Mouse (Mus musculus) intestine, embryonic 16.5 days (tissue): ENCODE measurements at regions not wholly inside any gene's neighbourhood (a gene's known extent, or its start where the extent isn't known, plus 50 kb on each side); places are given as distances from the start of the nearest gene placed in this dataset.

Experiments used
- ATAC-seq: fragments of 200-750 bp; cut with Nextera tagmentation; 2 replicates; pipeline ENCODE4 v1.8.0; 2017; ENCODE audit warnings: moderate TSS enrichment, moderate library complexity
- H3K27ac ChIP-seq: fragments of 300-500 bp; sonication (generic); 2 replicates; pipeline ENCODE4 v1.5.1; 2014; ENCODE audit warnings: mild to moderate bottlenecking, low read length
- H3K27me3 ChIP-seq: fragments of 300-500 bp; sonication (generic); replicated peaks from 2 replicates; pipeline ENCODE4 v1.6.1; 2014; ENCODE audit warnings: low read length, control low read depth, mixed read lengths; ENCODE audit not compliant: control insufficient read depth, insufficient read depth
- H3K36me3 ChIP-seq: fragments of 300-500 bp; sonication (generic); 2 replicates; pipeline ENCODE4 v1.6.1; 2014; ENCODE audit warnings: low read length, control low read depth; ENCODE audit not compliant: control insufficient read depth, insufficient read depth
- H3K4me1 ChIP-seq: fragments of 300-500 bp; sonication (generic); 2 replicates; pipeline ENCODE4 v1.6.1; 2014; ENCODE audit warnings: low read length, control low read depth, mixed read lengths; ENCODE audit not compliant: control insufficient read depth, insufficient read depth
- H3K4me2 ChIP-seq: fragments of 300-500 bp; sonication (generic); 2 replicates; pipeline ENCODE4 v1.6.1; 2014; ENCODE audit warnings: low read depth, low read length, control low read depth
- H3K4me3 ChIP-seq: fragments of 300-500 bp; sonication (generic); 2 replicates; pipeline ENCODE4 v1.5.1; 2014; ENCODE audit warnings: mild to moderate bottlenecking, low read length
- H3K9ac ChIP-seq: fragments of 300-500 bp; sonication (generic); 2 replicates; pipeline ENCODE4 v1.6.1; 2014; ENCODE audit warnings: low read depth, low read length
- H3K9me3 ChIP-seq: fragments of 300-500 bp; sonication (generic); 2 replicates; pipeline ENCODE4 v1.6.1; 2016; ENCODE audit warnings: low read length, control low read depth; ENCODE audit not compliant: control insufficient read depth
- WGBS: fragments of 180-500 bp; shearing (Covaris S2); extraction: QIAGEN DNeasy Blood & Tissue Kit; methylation state at CpG from one replicate; pipeline ENCODE4 v1.1.7; 2014; 5-methylcytosine and 5-hydroxymethylcytosine counted together

GRCm38 (mm10) chr7:39847914-39848782, 330.6 kb downstream of the Zfp619 start:
- Histone ChIP-seq H3K4me2 (no peak overlapping the region), H3K27me3 (no peaks in the 10 kb centered on the region), H3K9me3 (no peaks in the 10 kb centered on the region), H3K27ac (no peak overlapping the region), H3K9ac (no peak overlapping the region), H3K4me1 (no peaks in the 10 kb centered on the region), H3K36me3 (no peaks in the 10 kb centered on the region), H3K4me3 (no peak overlapping the region)
- 50% methylated on average over 7 of the region's 7 CpGs for WGBS
- ATAC-seq, result no peak

GRCm38 (mm10) chr7:39857301-39857700, 339.7 kb downstream of the Zfp619 start:
- H3K9me3 ChIP-seq, result no peaks in the 10 kb centered on the region
- no peaks in the 10 kb centered on the region for H3K4me1 ChIP-seq
- no peak overlapping the region for H3K9ac ChIP-seq
- no peak overlapping the region for H3K4me3 ChIP-seq
- no peaks in the 10 kb centered on the region for H3K36me3 ChIP-seq
- 92% methylated on average over 2 of the region's 2 CpGs for WGBS
- no peak for ATAC-seq
- no peak overlapping the region for H3K4me2 ChIP-seq
- H3K27ac ChIP-seq, result no peak overlapping the region
- H3K27me3 ChIP-seq, result no peaks in the 10 kb centered on the region

- no peak for ATAC-seq
- no peaks in the 10 kb centered on the region for H3K4me1 ChIP-seq
- H3K9ac ChIP-seq, result no peak overlapping the region
- no peak overlapping the region for H3K4me2 ChIP-seq
- H3K27me3 ChIP-seq, result no peaks in the 10 kb centered on the region
- no peaks in the 10 kb centered on the region for H3K9me3 ChIP-seq
- no peaks in the 10 kb centered on the region for H3K36me3 ChIP-seq
- H3K27ac ChIP-seq, result no peak overlapping the region
- H3K4me3 ChIP-seq, result no peak overlapping the region
- WGBS, result 60% methylated on average over 4 of the region's 4 CpGs
These were observed 345.3 kb downstream of the Zfp619 start for GRCm38 (mm10) chr7:39862835-39863234.

DNA sequence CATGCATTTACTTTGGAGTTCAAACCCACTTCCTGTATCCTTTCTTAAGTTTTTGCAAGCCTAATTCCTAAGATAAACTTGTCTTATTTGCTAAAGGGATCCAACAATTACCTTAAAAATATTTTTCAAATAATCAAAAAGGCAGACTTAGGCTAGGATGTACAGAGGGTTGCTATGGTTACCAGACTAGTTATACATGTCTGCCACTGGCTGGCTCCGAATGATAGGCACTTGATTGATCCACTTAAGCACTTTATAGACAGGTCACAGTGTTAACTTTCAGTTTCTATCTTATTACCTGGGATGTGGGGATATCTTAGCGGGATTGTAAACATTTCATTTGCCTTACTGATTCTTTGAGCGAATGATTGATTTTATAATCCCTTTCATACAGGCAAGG, 346.6 kb downstream of the Zfp619 start:
- Histone ChIP-seq H3K4me2 (no peak overlapping the region), H3K4me3 (no peak overlapping the region), H3K4me1 (no peaks in the 10 kb centered on the region), H3K27me3 (no peaks in the 10 kb centered on the region), H3K36me3 (no peaks in the 10 kb centered on the region), H3K27ac (no peak overlapping the region), H3K9ac (no peak overlapping the region), H3K9me3 (no peaks in the 10 kb centered on the region)
- ATAC-seq, result no peak
- WGBS, result 60% methylated on average over 3 of the region's 3 CpGs

GRCm38 (mm10) chr7:39864781-39865180, 347.2 kb downstream of the Zfp619 start:
- WGBS, result 83% methylated on average over 3 of the region's 3 CpGs
- Histone ChIP-seq H3K9me3 (no peaks in the 10 kb centered on the region), H3K4me1 (no peaks in the 10 kb centered on the region), H3K4me3 (no peak overlapping the region), H3K4me2 (no peak overlapping the region), H3K27ac (no peak overlapping the region), H3K36me3 (no peaks in the 10 kb centered on the region), H3K27me3 (no peaks in the 10 kb centered on the region), H3K9ac (no peak overlapping the region)
- no peak for ATAC-seq

DNA sequence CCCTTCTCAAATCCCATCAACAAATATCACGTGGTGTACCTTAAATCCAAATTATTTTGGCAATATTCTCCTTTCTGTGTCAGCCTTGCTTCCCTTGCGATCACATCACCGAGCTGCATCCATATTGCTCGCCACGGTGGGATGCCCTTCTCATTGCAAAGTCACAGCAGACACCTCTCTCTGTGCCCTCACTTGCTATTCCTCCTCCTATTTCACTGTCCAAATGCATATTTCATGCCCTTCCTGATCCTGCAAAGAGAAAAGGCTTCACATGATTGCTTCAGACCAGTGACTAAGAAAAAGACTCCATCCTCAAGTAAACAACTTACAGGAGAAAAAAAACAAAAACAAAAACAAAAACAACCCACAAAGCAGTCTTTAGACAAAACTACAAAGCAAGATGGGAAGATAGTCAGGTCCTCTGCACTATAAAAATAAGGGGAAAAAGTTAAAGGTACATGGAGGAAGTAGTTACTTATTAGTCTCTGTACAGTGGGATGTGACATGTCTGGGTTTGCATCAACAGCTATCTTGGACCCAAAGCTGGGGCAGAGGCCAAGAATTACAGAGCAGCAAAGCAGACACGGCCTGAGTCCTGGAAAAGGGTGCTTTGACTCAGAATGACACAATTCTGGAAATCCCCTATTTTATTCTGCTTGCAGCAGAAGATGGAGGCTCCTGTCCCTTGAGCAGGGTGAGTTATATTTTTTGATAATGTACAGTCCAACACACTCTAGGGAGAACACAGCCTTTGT, 349.3 kb downstream of the Zfp619 start:
- no peaks in the 10 kb centered on the region for H3K27me3 ChIP-seq
- H3K4me1 ChIP-seq, result no peaks in the 10 kb centered on the region
- H3K4me3 ChIP-seq, result no peak overlapping the region
- H3K36me3 ChIP-seq, result no peaks in the 10 kb centered on the region
- no peak overlapping the region for H3K4me2 ChIP-seq
- no peak for ATAC-seq
- no peak overlapping the region for H3K27ac ChIP-seq
- no peaks in the 10 kb centered on the region for H3K9me3 ChIP-seq
- no peak overlapping the region for H3K9ac ChIP-seq
- 77% methylated on average over 6 of the region's 6 CpGs for WGBS

GRCm38 (mm10) chr7:39867451-39867850, 349.9 kb downstream of the Zfp619 start:
- Histone ChIP-seq H3K27ac (no peak overlapping the region), H3K4me2 (no peak overlapping the region), H3K27me3 (no peaks in the 10 kb centered on the region), H3K36me3 (no peaks in the 10 kb centered on the region), H3K4me1 (no peaks in the 10 kb centered on the region), H3K9me3 (no peaks in the 10 kb centered on the region), H3K4me3 (no peak overlapping the region), H3K9ac (no peak overlapping the region)
- WGBS, result 42% methylated on average over 3 of the region's 3 CpGs
- ATAC-seq, result no peak

GRCm38 (mm10) chr7:39882113-39882512, 364.5 kb downstream of the Zfp619 start:
- WGBS, result 43% methylated on average over 1 of the region's 1 CpGs
- no peak for ATAC-seq
- no peak overlapping the region for H3K4me3 ChIP-seq
- no peak overlapping the region for H3K9ac ChIP-seq
- H3K4me1 ChIP-seq, result no peaks in the 10 kb centered on the region
- no peak overlapping the region for H3K27ac ChIP-seq
- no peak overlapping the region for H3K4me2 ChIP-seq
- H3K36me3 ChIP-seq, result no peaks in the 10 kb centered on the region
- H3K9me3 ChIP-seq, result no peaks in the 10 kb centered on the region
- no peaks in the 10 kb centered on the region for H3K27me3 ChIP-seq

GRCm38 (mm10) chr7:39894208-39894896, 376.8 kb downstream of the Zfp619 start:
- no peak overlapping the region for H3K9ac ChIP-seq
- no peak overlapping the region for H3K4me3 ChIP-seq
- no peak overlapping the region for H3K4me2 ChIP-seq
- no peak overlapping the region for H3K27ac ChIP-seq
- H3K4me1 ChIP-seq, result no peaks in the 10 kb centered on the region
- no peaks in the 10 kb centered on the region for H3K27me3 ChIP-seq
- no peak for ATAC-seq
- WGBS, result 81% methylated on average over 7 of the region's 7 CpGs
- no peaks in the 10 kb centered on the region for H3K9me3 ChIP-seq
- no peaks in the 10 kb centered on the region for H3K36me3 ChIP-seq
